Mouse (Mus musculus): ENCODE data around the gene Cacna1s.

DNA sequence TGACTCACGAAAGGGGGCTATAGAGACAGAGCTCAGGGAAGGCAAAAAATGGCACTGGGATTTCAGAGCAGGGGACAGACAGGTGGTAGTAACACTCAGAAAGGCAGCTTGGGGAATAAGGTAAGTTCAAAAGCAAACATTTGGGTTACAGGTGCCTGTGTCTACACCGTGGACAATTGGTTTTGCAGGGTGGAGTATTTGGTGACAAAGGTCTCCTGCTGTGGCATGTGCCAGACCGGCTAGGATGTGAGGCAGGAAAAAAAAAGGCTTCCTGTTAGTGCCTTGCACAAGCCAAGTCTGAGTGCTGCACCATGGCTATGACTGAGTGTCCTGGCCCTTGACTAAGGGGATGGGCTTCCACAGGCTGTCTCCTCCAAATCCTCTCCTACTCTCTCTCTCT, 6.0 kb downstream of the Cacna1s start:
- TF ChIP-seq CTCF (IDR thresholded peaks at IDR 0.05; ENCODE audit: borderline replicate concordance, extremely low read depth, insufficient read depth, insufficient read length) (no peak), POLR2A (IDR thresholded peaks at IDR 0.05; ENCODE audit: borderline replicate concordance, extremely low read depth, insufficient read depth, insufficient read length, poor library complexity, severe bottlenecking) (no peak)

Data from brain, embryonic 14.5 days (tissue).